Mouse (Mus musculus) thymus, adult 2 months (tissue): ENCODE results near the gene Gm10134.

Experiments used
- CTCF ChIP-seq: fragments of 200-500 bp; IDR thresholded peaks from 2 replicates; pipeline ENCODE4 v1.5.1; 2012; ENCODE audit warnings: mild to moderate bottlenecking, control low read depth, low read length, moderate library complexity, borderline replicate concordance; ENCODE audit not compliant: control insufficient read depth, poor library complexity, insufficient read depth; ENCODE audit errors: extremely low read depth
- POLR2A ChIP-seq: fragments of 200-500 bp; IDR thresholded peaks from 2 replicates; pipeline ENCODE4 v1.6.1; 2012; ENCODE audit warnings: mild to moderate bottlenecking, low read length, control low read depth, moderate library complexity; ENCODE audit not compliant: control insufficient read depth, poor library complexity, insufficient read depth; ENCODE audit errors: extremely low read depth

DNA sequence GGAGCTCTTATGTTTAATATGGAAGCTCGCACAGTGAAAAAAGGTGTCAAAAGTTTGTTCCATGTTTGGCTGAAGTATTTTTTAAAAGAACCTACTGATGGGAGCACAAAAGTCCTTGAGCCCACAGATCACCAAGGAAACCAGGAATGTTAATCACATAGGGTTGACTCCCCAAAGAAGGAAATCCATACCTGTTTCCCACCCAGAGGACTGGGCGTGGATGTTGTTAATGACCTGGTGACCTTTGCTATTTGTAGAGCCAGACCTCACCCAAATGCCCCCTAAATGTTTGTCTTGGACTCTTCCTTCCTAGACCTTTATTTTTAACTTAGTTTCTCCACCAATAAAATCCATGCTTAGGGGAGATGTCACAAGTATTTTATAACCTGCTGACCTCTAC, 35.3 kb upstream of the Gm10134 start:
- TF ChIP-seq POLR2A: no peak
- TF ChIP-seq CTCF: no peak
